Mouse (Mus musculus) urinary bladder, postnatal 25 days (tissue): ENCODE results near the gene Pin1rt1.

ENCODE experiments used
- DNase-seq: peaks from one replicate; pipeline ENCODE4 v3.0.0; 2022; ENCODE audit warnings: low spot score

The Pin1rt1 gene

DNA sequence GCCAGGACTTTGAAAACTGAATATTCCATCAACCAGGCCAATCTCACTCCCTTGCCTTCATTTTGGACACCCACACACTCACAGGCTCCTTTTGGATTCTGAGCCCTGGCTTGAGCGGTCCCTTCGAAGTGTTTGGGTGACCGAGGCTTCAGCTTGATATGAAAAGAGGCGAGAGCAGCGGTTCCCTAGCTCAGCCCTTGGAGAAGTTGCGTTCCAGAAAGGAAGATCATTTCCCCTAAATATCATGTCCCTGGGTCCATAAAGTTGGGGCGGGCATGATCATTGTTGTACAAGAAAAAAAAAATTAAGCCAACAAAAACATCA lies 3.7 kb downstream of the Pin1rt1 start:
- DNase-seq, result no peak

DNA sequence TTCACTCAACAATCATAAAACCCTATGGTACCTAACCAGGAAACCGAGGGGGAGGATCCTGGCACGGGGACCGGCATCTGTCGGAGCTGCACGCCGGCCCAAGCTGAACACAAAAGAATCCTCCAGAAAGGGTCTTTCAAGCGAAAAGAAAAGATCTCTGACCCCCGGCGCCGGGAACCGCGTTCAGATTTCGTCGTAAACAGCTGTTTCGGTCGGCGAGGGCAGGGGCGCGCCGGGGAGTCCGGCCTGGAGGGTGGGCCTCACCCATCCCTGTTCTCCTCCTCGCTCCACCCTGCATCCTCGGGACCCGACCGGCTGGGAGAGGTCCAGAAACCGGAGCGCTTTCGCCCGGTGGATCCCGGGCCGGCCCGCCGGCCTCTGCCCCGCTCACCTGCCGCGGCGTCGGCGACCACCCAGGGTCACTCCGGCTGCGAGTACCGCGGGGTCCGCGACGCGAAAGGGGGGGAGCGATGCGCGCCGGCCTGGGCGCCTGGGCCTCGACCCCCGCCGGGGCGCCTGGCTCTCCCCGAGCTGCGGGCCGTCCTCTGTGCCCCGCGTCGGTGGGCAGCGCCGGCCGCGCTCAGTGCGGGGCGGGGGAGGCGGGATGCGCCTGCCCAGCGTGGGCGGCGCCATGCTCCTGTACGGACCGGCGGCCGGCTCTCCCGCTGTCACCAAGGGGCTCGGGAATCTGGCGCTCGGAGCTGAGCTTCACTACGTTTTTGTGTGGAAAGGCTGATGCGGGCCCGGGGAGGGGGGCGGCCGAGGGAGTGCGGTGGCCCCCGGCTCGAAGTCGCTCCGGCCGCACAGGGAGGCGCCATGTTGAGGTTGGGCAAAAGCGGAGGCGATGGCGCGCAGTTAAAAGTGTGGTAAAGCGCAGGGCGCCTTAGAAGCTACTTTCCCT lies 4.3 kb downstream of the Pin1rt1 start, which contains the start of gene Tcp11l1:
Gene Tcp11l1, minus strand, starts transcription at position 585 of the 901 bp plus-strand sequence.
- peak; percentile 66 for DNase-seq

DNA sequence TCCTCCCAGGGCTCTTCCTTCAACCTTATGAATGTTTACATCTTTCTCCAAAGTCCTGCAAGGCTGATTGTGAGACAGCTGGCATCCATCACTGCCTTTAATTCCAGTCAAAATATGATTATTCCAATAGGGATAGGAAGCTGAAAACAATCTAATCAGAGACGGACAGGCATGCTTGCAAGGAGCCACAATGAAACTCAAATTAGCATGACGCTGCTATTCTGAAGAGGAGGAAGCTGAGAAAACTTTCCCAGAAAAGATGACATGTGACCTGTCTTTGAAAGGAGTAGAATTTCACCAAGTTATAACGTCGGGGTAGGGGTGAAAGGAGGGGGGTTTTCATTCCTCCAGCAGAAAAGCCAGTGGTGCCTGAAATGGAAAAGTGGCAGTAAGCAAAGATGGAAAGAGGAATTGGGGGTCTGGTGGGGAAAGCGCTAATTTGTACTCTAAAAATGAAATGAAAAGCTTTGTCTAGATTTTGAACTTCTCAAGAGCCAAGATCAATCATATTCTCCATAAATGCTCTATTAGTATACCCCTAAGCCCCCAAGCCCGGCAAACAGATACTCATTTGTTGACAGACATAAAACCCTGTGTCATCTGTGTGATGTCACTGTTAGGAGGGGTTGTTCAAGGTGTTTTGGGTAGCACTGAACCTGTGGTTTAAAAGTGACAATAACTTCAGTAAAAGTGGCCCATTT lies 5.4 kb downstream of the Pin1rt1 start:
- DNase-seq, result no peak

DNA sequence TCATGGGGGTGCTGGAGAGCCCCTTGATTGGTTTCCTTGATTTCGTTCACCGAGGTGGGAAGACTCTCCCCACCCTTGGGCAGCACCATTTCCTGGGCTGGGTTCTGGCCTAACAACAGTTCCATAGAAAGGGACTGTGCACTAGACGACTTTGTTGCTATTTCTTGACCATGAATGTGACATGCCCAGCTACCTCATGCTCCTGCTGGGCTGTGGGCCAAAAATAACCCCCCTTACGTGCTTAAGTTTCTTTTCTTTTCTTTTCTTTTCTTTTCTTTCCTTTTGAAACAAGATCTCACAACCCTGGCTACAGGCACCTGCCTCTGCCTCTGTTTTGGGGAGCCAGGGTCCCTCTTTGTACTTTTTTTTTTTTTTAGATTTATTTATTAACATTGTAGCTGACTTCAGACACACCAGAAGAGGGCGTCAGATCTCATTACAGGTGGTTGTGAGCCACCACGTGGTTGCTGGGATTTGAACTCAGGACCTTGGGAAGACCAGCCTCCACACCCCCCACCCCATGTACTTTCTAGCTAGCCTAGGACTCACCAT lies 6.3 kb downstream of the Pin1rt1 start:
- DNase-seq, result no peak

DNA sequence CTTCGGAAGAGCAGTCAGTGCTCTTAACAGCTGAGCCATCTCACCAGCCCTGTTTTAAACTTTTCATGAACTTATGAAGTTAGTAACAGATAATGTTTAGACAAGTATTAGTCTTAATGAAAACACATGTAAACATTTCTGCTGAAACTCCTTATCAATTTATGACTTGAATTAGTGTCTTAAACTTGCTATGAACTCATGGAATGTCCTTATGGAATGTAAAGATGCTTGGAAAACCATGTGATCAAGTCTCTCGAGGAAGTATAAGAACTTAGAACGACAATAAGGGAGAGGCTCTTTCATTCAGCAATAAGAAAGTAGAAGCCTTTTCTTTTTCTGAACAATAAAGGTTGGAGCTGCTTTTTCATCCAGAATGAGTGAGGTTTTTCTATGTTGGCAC lies 11.8 kb downstream of the Pin1rt1 start:
- DNase-seq, result no peak

DNA sequence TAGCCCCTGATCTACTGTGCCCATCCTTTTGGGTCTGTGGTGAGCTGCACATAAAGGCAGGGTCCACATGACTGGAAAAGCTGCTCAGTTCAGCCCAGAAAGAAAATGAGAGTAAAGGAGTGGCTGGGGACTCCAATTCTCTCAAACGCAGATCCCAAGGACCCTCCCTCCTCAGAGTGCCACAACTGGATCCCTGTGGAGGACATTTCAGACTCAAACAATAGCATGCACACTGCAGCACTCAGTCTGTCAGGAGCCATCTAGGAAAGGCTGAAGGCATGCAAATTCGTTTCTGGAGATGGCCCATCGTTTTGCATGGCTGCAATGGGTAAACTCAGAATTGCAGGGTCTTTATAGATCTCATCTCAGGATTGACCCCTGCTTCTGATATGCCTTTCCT lies 13.0 kb downstream of the Pin1rt1 start:
- DNase-seq, result no peak

DNA sequence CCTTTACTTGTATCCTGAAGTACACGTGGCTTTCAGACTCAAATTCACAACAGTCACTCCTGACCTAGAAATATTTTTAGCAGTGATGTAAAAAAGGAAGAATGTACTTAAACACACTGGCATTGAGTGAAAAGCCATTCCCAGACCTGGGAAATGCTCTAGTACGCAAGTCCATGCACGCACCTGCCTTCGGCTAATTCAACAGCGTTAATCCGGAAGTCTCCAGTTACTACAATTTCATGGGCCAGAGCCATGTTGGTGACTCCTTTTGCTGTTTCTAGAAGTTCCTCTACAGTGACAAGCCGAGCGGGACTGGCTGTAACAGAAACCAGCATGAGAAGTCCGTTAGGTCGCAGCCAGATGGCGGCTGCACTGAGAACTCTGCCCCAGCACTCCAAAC lies 16.5 kb downstream of the Pin1rt1 start:
- DNase-seq, result no peak

DNA sequence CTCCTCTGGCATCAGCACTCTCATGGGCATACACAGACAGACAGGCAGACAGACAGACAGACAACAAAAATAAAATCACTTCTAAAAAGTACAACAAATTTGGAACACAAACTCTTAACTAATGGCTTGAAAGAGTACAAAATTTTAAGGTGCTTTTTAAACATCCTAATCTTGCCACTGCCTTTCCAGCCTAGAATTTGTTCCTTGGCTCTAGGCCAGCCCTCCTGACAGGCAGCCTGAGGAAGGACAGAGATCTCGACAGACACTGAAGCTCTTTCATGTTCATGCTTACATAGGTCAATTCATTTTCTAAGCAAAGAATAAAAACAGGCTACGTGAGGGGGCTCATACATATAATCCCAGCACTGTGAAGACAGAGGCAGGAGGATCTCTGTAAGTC lies 23.6 kb downstream of the Pin1rt1 start:
- no peak for DNase-seq

DNA sequence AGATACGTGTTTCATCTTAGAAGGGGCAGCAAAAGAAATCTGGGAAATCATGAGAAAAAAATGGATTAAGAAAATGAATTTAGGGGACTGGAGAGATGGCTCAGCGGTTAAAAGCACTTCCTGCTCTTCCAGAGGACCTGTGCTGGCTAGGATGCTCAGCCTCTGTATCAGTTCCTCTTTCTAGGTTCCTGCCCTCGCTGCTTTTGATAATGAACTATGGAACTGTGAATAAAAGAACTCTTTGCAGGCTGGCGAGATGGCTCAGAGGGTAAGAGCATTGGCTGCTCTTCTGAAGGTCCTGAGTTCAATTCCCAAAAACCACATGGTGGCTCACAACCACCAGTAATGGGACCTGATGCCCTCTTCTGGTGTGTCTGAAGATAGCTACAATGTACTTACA lies 25.5 kb downstream of the Pin1rt1 start:
- no peak for DNase-seq

DNA sequence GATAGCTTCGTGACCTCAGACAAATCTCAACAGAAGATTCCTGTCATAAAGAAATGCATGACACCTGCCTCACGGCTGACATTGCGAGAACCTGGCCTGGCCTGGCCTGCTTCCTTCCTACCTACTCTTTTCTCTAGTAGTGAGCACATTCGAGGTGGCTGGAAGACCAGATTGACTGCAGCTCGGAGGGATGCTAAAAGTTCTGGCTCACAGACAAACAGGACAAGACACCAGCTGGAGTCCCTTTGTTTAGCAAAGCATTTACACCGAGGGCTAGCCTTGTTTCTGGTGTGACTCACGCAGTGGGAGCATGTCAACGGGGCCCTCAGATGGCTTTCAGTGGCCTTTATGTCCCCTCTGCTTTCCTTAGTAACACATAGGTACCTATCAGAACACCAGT lies 27.5 kb downstream of the Pin1rt1 start:
- DNase-seq, result no peak

DNA sequence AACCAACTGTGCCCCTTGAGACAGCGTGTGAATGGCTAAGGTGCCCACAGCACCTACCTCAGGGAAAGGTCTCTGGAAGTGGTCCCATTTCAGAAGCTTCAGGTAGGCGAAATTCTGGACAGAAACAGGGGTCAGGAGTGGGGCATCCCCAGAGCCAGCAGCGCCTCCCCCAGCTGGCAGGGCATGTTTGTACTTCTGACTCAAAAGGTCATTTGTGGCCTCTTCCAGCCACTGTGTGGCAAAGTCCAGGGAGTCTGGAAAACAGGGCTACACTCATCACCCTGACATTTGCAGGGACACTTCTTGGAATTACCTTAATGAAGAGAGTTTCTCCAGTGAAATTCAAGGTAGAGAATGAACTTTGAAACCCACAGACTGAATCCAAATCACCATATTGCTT lies 27.9 kb downstream of the Pin1rt1 start:
- DNase-seq, result no peak

DNA sequence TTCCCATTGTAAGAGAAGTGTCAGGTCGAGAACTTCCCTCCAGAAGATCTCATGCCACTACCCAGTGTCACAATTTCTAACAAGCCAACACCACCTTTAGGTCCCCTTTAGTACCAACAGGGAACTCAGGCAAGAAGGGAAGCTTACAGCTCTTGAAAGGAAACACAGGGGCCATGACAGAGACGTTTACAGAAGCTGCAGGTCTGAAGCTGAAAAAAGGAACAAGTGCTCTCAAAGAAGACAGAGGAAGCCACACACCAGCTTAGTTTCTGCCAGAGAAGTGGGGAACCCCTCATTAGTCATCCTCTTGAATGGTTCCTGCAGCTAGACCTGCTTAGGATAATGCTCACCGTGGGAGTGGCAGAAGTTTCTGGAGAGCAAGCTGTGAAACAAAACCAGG lies 28.9 kb downstream of the Pin1rt1 start:
- DNase-seq, result no peak

DNA sequence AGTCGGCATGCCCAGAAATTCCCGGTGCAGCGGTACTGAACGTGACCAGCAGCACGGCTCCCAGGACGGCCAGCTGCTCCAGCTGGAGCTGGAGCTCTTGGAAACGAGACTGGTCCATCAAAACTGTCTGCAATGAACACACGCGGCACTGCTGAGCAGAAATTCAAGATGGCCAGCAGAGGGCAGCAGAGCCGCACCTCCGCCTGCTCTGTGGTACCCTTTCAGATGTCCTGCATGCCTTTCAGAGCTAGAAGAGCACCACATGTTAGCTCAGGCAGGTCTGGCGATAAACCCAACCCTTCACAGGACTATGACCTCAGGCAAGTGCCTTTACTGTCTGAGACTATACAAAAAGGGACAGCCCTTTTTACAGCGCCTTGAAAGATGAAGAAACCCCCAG lies 30.8 kb downstream of the Pin1rt1 start:
- DNase-seq, result peak; percentile 79

DNA sequence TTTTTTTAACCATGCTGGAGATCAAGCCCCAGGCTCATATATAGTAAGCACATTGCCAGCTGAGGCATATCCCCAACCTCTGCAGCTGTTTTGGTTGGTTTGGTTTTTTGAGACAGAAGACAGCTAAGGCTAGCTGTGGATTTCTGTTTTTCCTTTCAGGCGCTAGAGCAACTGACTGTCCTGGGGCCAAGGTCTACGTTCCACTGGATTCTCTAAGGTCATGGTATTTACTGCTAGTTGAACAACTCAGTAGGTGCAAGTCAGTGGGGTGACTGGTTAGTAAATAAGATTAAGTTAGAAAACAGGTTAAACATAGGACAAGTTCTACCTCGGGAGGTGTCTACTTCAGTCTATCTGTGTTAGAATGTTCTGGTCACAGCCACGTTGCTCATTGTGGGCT lies 31.4 kb downstream of the Pin1rt1 start:
- no peak for DNase-seq

DNA sequence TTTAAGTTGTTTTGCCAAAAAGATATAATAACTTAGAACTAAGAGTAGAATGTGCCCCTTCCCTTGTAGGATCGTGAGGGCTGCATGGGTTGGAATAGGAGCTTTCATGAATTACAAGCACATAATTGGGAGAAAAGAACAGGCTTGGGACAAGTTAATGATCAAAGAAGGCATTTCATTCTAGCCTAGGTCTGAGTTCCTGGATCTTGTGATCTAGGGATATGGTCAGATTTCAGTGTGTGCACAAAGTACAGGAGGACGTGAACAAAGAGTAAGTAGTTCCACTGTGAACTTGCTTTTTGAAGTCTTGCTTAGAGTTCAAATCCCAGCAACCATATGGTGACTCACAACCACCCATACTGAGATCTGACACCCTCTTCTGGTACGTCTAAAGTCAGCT lies 38.9 kb downstream of the Pin1rt1 start:
- no peak for DNase-seq

DNA sequence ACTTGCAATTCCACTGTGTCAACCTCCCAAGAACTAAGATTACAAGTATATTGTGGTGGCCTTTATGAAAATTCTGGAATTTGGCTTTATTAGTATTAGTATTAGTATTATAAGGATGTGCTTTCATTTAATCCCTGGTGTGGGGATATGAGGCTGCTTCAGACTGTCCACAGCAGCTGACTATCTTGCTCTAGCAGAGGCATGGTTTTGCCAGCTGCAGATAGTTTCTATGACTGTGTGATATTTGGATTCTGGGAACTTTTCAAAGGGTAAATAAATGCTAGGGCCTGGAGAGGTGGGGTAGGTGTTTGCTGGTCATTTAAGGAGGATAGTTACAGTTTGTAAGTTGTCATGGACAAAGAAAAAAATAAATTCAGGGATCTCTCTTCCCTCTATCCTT lies 44.5 kb downstream of the Pin1rt1 start:
- DNase-seq, result no peak

DNA sequence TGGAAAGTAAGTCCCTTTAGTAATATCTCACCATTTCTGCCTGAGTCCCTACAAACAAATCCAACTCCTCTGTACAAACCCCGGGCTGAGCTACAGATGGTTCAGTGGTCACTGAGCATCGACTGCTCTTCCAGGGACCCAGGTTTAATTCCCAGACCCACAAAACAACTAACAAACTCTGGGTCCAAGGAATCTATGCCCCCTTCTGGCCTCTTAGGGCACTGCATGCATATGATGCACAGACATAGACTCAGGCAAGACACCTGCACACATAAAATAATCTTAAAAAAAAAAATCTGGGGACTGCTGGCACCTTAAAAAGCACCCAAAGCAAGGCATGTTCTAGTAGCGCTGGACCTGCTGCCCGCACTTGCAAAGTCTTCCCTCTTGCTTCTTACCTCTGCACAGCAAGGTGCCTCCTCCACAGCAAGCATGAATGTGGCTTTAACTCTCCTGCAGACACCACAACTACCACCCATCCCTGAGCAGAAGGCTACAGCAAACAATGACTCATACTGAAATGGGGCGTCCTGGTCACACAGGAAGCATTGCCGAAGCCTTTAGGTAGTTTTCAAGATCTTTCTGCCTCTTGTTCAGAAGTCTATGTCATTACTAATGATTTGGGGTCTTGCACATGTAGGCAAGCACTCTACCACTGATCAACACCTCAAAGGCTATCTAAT lies 46.9 kb downstream of the Pin1rt1 start:
- DNase-seq, result no peak
